Mouse (Mus musculus): ENCODE data around the gene Calhm4. TPM values are rescaled to one million over a fixed set of nuclear protein-coding genes. Genes with fewer than 3 reads are reported as not detected.
"Not testable (repeated sequence)": the region's sequence is repeated elsewhere in the genome, so short reads cannot be mapped to it uniquely, and the experiment has no call there.

Calhm4 gene
- total RNA-seq, 2 experiments from 2014 or later = not detected

DNA sequence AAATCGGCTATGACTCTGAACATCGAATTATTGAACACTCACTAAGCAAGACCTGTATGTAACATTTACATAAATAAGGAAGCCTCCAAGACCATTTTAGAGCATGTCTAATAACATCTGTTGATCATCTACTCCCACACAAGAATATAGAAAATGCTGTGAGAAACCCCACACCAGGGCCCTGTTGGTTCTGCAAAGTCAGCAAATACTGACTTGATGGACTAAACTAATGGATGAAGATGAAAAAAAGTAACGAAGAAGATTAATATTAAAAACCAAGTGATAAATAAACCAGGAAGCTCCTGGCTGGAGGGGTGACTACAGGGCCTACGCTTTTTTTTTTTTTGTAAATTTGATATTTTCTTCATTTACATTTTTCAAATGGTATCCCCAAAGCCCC, 31.5 kb downstream of the Calhm4 start:
- no peak for DNase-seq (ENCODE audit: low spot score in 2 of 2)
- intact Hi-C loops (cut with DNase I) = no loop called here

DNA sequence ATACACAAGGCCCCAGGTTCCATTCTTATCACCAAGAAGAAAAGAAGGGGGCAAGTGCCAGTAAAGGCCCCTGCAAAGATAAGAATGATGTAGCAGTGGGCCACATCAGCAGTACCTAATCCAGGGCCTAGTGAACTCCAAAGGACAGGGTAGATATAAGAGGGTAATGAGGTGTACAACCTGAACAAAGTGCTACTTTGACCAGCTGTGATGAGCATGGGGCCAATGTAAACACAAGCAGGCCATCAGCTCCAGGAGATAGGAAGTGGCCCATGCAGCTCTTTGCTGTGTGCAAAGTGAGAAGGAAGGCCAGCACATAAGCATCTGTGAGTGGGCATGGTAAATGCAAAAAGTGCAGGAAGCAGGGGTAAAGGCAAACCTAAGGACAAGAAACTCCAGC, 45.7 kb downstream of the Calhm4 start:
- intact Hi-C loops (cut with DNase I) = no loop called here
- DNase-seq (ENCODE audit: low spot score in 2 of 2) = no peak

DNA sequence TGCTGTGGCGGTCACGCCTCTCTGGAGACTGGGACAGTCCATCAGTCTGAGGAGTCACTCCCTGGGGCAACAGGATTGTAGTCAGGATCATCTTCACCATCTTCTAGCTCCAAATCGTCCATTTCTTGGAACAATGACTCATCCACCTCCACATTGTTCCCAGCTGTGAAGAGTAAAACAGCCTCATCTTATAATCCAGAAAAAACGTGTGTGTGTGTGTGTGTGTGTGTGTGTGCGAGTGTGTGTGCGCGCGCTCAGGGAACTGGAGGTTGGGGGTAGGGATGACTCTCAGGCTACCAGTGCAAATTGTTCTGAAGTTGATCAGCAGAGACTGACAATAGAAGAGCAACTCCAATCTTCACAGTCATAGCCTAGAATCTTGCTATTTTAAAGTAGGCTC, 47.4 kb downstream of the Calhm4 start:
- DNase-seq (ENCODE audit: low spot score in 2 of 2); intact Hi-C loops (cut with DNase I): not testable (repeated sequence)

Other genes starting within 250 kb of the Calhm4 start
- gene Sult3a1, start 186.6 kb downstream of the Calhm4 start, total RNA-seq (2021) = not detected
- 1 to 10 TPM; 3.3 to 4.5 TPM for gene Rsph4a, start 139.2 kb downstream of the Calhm4 start, total RNA-seq (2021)
- gene Zup1, start 93.0 kb downstream of the Calhm4 start, total RNA-seq (2021) = 10 to 100 TPM; 11.1 to 12.1 TPM
- 100 to 1,000 TPM in 1 of 2 experiments, 10 to 100 TPM in 1; 95.5 to 103 TPM for gene Rwdd1, start 24.7 kb downstream of the Calhm4 start, total RNA-seq (2021)
- gene Trappc3l, start 6.7 kb downstream of the Calhm4 start, total RNA-seq (2021) = not detected
- 1 to 10 TPM; 1.9 to 2.5 TPM for gene Calhm5, start 52.2 kb upstream of the Calhm4 start, total RNA-seq (2021)
- under 1 TPM in 1 of 2 experiments, not detected in 1; 0.51 TPM for gene Calhm6, start 83.7 kb upstream of the Calhm4 start, total RNA-seq (2021)
- 1 to 10 TPM; 6.0 to 7.5 TPM for gene Dse, start 163.4 kb upstream of the Calhm4 start, total RNA-seq (2021)
- 100 to 1,000 TPM; 122 to 124 TPM for gene Tspyl1, start 237.9 kb upstream of the Calhm4 start, total RNA-seq (2021)

Measured in left cerebral cortex, postnatal 14 days (tissue).